Mouse (Mus musculus): ENCODE data around the gene Crybg3.

The Crybg3 gene

DNA sequence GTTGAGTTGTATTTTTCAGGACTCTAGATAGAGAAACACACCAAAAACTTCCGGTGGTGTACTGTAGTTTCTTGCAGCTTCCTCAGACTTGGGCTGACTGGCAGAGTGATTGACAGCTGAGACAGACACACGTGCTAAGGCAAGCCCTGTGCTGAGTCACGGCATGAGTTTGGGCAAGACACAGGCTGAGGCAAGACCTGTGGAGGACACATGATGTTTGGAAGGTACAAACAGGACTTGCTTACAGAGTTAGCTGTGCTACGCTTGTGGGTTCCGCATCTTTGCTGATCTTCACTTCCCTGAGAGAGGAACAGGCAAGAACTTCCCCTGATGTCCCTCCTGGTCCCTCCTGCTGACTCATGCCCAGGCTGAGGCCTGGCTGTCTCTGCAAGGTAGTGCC lies 17.3 kb downstream of the Crybg3 start:
- in situ Hi-C loops (cut with MboI; ENCODE audit: low sequenced_read_pairs), result no loop called here

DNA sequence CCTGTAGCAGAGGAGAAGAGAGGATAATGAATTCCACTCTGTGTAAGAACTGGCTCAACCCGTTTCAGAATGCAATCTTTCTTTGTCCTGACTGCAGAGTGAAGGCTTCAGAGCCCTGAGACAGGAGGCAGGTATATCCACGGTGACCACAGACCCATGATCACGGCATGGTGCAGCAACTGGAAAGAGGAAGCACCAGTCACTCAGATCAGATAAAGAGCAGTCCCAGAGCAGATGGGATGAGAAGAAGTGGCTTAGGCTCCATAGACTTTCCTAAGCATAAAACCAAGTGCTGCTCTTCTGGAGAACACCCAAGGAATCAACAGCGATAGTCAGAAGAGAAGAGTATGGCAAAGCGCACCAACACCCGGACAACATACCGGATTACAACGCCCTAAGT lies 21.5 kb downstream of the Crybg3 start:
- in situ Hi-C loops (cut with MboI; ENCODE audit: low sequenced_read_pairs), result no loop called here

DNA sequence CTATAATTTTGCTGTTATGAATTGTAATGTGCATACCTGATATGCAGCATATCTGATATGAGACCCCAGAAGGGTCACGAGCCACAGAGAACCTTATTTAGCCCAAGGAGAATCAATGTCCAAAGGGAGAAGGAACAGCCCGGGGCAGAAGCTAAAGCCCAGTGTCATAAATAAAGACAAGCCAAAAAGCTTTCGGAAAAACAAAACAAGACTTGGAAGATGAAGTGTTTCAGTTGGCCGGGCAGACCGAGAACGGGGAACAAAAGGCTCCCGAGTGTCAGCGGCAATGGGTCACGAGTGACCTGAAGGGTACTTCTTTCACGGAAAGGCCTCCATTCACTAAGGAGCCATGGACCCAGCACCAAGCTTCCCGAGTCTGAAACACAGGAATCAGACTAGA lies 26.8 kb downstream of the Crybg3 start:
- in situ Hi-C loops (cut with MboI; ENCODE audit: low sequenced_read_pairs), result no loop called here

DNA sequence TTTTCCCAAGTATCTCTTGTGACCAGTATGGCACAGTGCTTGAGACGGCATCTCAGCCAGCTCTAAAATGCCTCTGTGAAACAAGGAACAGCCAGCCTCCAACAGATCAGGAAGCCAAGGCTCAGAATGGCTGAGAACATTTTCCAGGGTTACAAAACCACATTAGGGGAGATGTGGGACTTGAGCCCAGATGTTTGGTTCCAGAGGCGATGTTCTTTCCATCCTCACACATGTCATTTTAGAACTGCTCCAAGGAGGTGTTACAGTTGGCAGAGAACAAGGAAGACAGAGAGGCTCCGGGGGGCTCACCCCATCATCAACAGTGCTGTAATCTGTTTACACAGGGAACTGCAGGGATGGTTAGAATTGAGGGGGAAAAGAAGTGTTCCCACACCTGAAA lies 28.1 kb downstream of the Crybg3 start:
- in situ Hi-C loops (cut with MboI; ENCODE audit: low sequenced_read_pairs), result no loop called here

DNA sequence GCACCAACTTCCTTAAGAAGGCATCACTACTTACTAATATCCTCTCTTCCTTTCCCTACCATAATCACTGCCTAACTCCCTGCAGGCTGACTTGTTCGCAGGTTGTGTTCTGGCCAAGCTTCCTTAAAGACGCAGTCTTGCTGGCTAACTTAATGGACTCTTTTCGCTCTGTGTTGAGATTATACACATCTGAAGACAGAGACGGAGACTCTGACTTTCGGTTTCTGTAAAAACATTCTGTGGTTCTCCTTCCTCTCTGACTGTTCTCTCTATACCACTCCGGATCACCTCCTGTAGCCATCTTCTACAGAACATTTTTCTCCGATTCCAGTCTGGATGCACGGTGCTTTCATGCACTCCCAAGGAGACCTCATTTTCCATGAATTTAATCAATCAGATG lies 30.0 kb downstream of the Crybg3 start:
- in situ Hi-C loops (cut with MboI; ENCODE audit: low sequenced_read_pairs), result no loop called here

DNA sequence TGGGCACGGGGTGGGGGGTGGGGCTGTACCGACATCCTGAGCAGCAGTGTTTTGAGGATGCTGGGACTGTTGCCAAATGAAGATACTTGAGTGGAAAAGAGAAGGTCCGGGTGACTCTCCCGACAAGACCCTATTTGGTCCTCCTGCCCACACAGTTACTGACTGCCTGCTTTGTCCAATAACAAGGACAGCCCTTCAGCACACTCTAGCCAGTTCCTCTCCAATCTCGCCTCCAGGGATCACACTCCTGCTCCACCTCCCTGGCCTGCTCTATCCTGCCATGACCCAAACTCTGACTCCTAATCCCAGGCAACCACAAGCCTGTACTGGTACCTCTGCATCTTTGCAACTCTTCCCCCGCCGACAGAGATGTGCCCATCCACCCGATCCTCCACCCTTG lies 30.9 kb downstream of the Crybg3 start:
- in situ Hi-C loops (cut with MboI; ENCODE audit: low sequenced_read_pairs), result no loop called here

DNA sequence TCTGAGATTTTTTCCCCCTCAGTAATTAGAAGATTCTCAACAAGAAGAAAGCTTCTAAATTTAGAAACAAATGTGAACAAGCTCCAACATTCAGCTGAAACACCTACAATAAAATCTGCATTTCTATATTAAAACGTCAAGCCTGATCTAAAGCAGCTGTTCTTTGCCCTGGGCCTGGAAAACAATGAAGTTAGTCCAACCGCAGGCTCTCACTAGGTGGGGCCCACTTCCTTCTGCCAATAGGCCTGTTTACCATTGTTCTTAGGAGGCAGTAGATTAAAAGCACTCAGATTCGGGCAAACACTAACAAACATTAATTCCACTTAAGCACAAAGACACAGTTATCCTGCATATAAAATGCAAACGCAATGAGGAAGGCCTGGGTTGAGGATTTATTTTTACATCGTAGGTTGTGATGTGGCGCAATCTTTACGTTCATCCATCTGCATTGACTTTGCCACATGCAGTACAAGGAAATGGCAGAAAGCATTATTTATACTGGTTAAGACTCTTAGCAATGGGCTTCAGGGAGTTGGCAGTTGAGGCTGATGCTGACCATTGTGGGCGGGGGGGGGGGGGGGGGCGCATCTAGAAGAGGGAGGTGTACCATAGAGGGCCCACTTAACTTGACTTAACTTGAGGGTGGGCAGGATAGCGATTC lies 32.9 kb downstream of the Crybg3 start:
- in situ Hi-C loops (cut with MboI; ENCODE audit: low sequenced_read_pairs), result no loop called here

DNA sequence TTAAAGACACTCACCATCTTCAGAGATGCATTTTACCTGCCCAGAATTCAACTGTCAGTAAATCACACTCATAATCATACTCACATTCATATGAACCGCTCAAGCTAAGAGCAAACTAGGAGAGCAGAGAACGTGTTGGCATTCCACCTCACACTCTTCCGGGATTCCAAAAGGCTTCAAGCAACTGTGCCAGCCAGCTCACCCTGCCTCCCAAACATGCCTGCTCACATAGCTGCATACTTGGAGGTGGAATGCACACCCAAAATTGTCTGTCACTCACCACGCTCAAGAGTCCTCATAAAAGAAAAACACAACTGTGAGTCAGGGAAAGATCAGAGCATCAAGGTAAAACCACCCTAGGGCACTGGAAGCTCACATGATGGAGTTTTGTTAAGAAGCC lies 34.3 kb downstream of the Crybg3 start:
- in situ Hi-C loops (cut with MboI; ENCODE audit: low sequenced_read_pairs), result no loop called here

DNA sequence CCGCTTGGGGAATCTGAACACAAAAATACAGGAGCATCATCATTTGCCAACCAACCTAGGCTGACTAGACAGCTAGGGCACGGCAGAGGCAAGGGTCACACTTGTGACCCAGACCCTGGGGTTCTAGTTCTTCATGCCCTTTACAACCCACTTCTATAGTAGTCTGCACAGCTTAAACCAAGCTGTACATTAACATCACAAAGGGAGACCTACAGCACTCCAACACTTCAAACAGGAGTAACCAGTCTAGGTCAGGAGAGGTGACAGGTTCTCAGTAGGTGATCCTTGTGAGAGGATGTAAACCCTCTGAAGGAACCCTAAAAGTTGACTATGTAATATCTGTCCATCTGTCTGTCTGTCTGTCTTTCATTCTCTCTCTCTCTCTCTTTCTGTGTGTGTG lies 35.1 kb downstream of the Crybg3 start:
- in situ Hi-C loops (cut with MboI; ENCODE audit: low sequenced_read_pairs), result no loop called here

DNA sequence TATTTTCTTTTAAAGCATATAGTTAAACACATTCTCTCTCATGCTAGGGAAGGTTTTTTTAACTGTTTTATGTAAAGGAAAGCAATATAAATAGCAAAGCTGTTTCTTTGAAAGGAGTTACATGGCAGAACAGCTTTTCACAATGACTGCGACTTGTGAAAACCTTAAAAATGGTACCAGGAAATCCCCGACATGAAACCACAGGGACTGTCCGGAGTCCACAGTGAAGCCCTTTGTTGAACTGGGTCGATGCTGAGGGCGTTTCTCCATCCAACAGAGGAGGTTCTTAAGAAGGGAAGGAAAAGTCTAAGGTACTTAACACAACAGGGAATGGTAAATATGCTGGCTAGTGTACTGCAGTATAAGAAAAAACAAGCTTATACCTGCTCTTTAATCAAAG lies 36.8 kb downstream of the Crybg3 start:
- in situ Hi-C loops (cut with MboI; ENCODE audit: low sequenced_read_pairs), result no loop called here

DNA sequence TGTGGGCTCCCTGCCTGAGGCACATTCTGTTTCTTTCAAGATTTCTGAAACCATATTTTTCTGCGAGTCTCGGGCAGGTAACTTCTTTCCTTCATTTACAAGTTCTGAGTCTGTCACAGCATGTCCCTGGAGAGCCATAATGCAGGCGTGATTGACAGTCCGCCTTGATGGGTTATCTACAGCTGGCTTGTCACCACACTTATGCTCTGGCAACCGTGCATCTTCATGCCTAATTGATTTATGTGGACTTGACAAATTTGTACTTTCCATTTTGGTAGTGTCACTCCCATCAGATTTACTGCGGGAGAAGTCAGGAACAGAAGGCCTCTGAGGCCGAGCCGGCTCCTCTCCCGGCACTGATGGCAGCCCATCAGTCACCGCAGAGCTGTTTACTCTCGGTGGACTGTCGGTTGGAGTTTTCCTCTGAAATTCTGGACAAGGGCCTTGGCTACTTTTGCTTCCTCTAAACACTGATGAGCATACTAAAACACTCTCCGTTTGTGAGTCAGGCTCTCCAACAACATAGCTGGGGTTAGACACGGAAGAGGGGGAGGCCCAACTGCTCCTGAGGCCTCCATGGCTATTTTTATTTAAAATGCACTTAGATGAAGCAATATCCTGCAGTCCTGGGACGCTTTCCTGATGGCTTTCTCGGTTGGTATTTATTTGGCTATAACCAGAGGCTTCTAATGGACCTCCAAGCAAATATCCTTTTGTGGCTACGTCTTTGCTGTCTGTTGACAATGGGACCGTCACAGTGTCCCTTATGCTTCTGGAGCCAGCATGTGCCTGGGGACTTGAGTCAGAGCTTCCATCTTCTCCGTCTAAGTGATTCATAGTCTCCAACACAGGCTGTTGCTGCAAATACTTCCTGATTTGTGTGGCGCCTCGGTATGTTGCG lies 41.2 kb downstream of the Crybg3 start:
- in situ Hi-C loops (cut with MboI; ENCODE audit: low sequenced_read_pairs), result no loop called here

DNA sequence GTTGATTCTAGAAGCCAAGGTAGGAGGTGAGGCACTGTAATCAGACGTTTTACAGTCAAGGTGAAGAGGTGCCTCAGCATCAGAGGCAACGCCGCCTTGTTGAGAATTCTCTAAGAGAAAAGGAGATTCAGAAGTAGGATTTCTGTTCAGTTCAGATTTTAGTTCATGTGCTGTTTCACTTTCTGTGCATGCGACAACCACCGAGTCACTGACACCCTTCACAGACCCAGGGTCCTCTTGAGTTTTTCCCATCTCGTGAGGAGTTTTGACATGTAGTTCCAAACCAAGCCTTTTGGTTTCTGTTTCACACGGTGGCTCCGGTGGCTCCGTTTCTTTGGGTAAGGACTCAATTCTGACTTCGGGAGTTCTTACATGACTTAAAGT lies 41.9 kb downstream of the Crybg3 start:
- in situ Hi-C loops (cut with MboI; ENCODE audit: low sequenced_read_pairs), result no loop called here

DNA sequence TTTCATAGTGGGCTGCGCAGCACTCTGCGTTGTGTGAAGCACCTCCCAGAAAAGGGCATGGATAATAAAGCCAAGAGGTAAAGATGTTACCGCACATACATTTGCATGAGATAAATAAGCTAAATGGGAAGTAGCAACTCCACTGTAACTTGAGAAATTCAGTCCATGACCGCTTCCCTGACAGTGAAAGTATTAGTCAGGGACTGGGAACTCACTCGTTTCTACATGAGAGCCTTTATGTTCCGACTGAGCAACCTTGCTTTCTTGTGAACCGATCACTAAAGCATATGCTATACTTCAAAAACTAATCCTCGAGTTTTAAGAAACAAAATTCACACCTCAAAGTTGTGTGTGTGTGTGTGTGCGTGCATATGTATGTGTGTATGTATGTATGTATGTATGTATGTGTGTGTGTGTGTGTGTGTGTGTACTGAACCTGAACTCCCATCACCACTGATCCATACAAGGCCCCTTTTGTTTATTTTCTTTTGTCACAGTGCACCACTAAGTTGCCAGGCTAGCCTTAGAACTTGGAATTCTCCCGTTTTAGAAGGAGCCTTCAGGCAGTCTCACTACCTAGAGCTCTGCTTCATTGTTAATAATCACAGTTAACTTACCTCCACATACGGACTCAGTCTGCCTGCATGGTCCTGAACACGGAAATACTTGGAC lies 47.2 kb downstream of the Crybg3 start:
- in situ Hi-C loops (cut with MboI; ENCODE audit: low sequenced_read_pairs), result no loop called here

DNA sequence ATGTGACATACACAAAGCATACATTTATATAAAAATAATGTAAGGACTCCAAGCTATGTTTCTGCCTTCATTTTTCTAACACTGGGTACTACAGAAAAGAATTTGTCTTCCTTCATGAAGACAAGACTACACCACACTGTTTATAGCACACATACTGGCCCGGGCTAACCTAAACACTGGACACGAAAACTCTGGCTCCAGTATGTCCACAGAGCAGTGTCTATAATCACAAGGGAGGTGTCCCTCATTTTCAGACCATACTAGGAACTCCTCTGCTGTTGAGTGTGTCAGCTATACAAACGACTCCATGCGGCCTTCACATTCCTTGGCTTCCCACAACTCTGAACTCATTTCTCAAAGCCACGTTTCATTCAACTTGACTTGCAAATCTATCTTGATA lies 49.3 kb downstream of the Crybg3 start:
- in situ Hi-C loops (cut with MboI; ENCODE audit: low sequenced_read_pairs), result no loop called here

DNA sequence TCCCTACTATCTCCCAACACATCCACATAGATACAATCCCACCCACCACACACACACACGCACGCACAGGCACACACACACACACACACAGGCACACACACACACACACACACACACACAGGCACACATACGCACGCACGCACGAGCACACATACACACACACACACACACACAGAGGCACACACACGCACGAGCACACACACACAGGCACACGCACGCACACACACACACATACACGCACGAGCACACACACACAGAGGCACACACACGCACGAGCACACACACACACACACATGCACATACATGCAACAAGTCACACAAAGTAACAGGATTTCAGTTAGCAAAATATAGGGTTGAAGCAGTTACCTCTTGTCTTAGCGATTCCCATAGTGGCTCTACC lies 51.1 kb downstream of the Crybg3 start:
- in situ Hi-C loops (cut with MboI; ENCODE audit: low sequenced_read_pairs), result no loop called here

DNA sequence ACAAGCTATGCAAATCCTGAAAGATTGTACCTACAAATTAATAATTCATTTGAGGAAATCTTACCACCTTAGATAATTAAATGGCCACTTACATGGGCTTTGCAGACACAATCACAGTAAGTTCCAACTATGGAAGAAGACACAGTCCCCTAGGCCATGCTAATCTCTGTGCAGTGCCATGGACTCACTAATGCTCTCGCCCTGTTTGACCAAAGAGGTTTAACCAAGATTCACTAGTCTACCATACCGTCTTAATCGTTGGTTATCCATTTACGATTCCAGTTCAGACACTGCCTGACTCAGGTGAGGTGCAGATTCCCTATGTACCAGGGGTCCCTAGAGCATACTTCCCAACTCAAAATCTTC lies 52.2 kb downstream of the Crybg3 start:
- in situ Hi-C loops (cut with MboI; ENCODE audit: low sequenced_read_pairs), result no loop called here

DNA sequence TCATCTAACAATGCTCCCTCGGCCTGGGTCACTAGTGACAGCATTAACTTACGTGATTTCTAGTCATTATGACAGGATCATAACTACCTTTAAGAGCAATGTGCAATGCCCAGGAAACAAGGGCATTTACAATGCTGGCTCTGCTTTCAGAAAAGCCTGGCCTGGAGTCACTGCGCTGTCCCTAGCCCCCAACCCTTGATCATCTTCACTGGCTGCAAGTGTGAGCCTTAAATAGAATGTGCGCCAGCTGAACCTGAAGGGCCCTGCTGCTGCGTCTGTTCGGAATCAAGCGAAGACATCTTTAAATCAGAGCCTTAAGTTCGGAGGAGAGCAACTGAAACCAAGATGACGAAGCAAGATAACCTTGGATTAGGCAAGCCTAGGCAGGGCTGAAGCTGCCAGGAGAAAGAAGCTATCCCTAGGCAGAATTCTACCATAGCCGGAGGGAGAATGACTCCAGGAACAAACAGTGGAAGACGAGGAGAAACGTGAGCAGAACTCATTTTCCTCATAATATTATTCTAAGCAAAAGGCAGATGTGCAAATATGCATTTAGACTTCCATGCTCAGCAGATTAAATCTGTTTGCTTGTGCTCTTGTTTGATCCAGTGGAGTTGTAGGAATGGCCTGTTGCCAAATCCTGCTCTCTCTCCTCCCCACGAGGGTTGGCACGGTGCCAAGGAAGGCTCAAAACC lies 52.7 kb downstream of the Crybg3 start:
- in situ Hi-C loops (cut with MboI; ENCODE audit: low sequenced_read_pairs), result no loop called here

DNA sequence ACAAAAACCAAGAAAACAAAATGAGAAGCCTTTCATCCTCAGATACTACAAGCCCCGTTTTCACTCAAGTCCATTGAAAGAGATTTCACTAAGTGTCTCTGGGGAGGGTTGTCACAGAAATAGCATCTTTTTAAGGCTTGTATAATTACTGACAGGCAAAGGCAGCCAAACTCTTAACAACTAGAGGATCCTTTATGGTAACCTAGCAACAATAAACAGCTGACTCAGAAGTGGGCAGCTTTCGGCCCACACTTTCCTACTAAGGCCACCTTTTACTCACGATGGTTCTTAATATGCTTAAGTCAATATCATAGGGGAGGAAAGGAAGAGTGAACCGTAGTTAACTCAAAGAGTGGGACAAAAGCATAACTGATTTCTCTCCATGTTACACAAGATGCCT lies 53.3 kb downstream of the Crybg3 start:
- in situ Hi-C loops (cut with MboI; ENCODE audit: low sequenced_read_pairs), result no loop called here

DNA sequence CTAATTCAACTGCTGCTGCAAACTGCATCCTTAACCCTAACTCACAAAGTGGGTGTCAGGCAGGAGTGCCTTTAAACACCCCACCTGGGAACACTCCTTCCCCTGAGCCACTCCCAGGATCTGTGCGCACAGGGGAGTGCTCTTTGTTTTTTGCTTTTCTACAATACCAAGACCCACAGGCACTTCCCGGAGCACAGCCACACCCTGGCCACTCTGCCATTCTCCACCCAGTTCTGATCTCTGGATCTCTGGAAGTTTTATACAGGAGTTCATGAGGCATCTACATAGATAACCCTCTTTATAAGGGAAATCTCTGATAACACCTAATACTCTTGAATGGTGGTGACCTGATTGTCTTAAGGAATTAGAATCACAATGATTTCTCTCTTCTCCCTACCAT lies 55.4 kb downstream of the Crybg3 start:
- in situ Hi-C loops (cut with MboI; ENCODE audit: low sequenced_read_pairs), result no loop called here

DNA sequence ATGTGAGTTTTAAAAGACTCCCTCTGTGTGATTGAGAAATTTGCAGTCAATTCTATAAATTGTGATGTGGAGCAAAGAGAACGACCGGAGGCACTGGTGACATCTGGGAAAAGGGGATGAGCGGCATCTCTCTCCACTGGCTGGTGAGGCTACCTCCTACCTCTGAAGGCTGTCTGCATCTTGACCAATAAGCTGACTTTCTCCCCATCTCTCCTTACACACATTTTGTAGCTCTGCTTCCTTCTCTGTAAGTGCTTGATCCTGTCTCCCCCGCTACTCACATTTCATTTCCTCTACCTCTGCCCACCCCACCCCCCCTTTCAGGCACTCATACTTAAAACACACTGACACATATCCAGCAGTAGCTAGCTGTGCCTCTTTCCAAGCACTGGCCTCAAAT lies 59.4 kb downstream of the Crybg3 start:
- in situ Hi-C loops (cut with MboI; ENCODE audit: low sequenced_read_pairs), result no loop called here

DNA sequence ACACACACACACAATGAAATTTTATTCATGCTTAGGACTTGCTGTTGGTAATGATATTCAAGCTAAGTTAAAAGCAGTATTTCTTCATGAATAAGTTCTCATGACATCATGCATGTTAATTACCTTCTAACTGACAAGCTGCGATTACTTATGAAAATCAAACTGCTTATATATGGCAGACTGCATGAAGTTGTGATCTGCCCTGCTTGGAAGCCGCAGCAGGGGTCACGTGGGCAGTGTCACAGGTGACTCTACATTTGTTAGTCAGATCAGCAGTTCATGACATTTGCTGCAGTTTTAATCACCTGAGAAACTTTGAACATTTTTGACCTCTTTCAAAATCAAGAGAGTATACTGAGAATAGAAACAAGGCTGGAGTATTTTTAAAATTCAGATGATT lies 59.8 kb downstream of the Crybg3 start:
- in situ Hi-C loops (cut with MboI; ENCODE audit: low sequenced_read_pairs), result no loop called here

DNA sequence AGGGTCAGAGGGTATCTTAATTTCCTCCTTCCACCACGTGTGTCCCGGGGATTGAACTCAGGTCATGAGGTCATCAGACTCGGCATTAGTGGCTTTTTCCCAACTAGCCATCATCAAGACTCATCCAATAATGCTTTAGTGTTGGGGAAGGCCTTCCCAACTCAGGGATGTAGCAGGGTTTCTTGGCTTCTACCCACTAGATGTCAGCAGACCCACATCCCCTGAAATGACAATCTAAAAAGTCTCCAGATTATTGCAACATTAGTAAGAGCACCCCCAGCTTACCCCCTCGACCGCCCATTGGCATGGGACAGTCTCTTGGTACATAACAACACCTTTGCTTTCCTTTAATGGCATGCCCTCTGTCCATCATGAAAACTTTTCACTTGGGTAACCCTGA lies 65.1 kb downstream of the Crybg3 start:
- in situ Hi-C loops (cut with MboI; ENCODE audit: low sequenced_read_pairs), result no loop called here

Measured in CH12F3 (cell line).